Mouse (Mus musculus) liver, adult 2 months (tissue): ENCODE results near the gene Pcnx3. TPM values are rescaled to one million over a fixed set of nuclear protein-coding genes. Genes with fewer than 3 reads are reported as not detected.

Experiments
- DNase-seq: peaks from one replicate; pipeline ENCODE4 v3.0.0-alpha.2; 2011; ENCODE audit warnings: low read depth, low spot score; ENCODE audit errors: extremely low read depth
- H3K27ac ChIP-seq: fragments of 200-500 bp; replicated peaks from 2 replicates; pipeline ENCODE4 v1.5.1; 2012; ENCODE audit warnings: low read depth, mild to moderate bottlenecking, control low read depth, inconsistent platforms, low read length; ENCODE audit not compliant: insufficient read depth
- H3K27me3 ChIP-seq: fragments of 200-500 bp; 2 replicates; pipeline ENCODE4 v1.6.1; 2012; ENCODE audit warnings: mild to moderate bottlenecking, moderate library complexity, low read length, inconsistent platforms; ENCODE audit not compliant: control insufficient read depth, insufficient read depth
- H3K36me3 ChIP-seq: fragments of 200-500 bp; 2 replicates; pipeline ENCODE4 v1.6.1; 2012; ENCODE audit warnings: low read length, inconsistent platforms; ENCODE audit not compliant: control insufficient read depth, insufficient read depth
- H3K4me1 ChIP-seq: fragments of 200-500 bp; 2 replicates; pipeline ENCODE4 v1.6.1; 2011; ENCODE audit warnings: low read length; ENCODE audit not compliant: control insufficient read depth, insufficient read depth
- H3K4me3 ChIP-seq: fragments of 200-500 bp; 2 replicates; pipeline ENCODE4 v1.5.1; 2011; ENCODE audit warnings: low read depth, mild to moderate bottlenecking, control low read depth, low read length, moderate library complexity; ENCODE audit not compliant: insufficient read depth
- H3K79me2 ChIP-seq: fragments of 200-500 bp; 2 replicates; pipeline ENCODE4 v1.6.1; 2012; ENCODE audit warnings: inconsistent platforms, mild to moderate bottlenecking, low read length, moderate library complexity; ENCODE audit not compliant: control insufficient read depth, insufficient read depth
- H3K9ac ChIP-seq: fragments of 200-500 bp; 2 replicates; pipeline ENCODE4 v1.6.1; 2012; ENCODE audit warnings: low read depth, mild to moderate bottlenecking, control low read depth, inconsistent platforms, low read length
- CTCF ChIP-seq: fragments of 200-500 bp; IDR thresholded peaks from 2 replicates; pipeline ENCODE4 v1.5.1; 2011; ENCODE audit warnings: low read depth, low read length, control low read depth
- POLR2A ChIP-seq: fragments of 200-500 bp; IDR thresholded peaks from 2 replicates; pipeline ENCODE4 v1.6.1; 2011; ENCODE audit warnings: low read length, control low read depth; ENCODE audit not compliant: insufficient read depth; ENCODE audit errors: extremely low read depth
- WGBS: fragments of 180-500 bp; shearing (Covaris S2); methylation state at CpG from one replicate; pipeline ENCODE4 v1.1.7; 2018; 5-methylcytosine and 5-hydroxymethylcytosine counted together
- polyA plus RNA-seq: library from polyadenylated mRNA; depleted of rRNA; stranded (reverse); fragments of >200 nt; gene quantifications from 2 replicates; pipeline ENCODE4 v1.2.3, GENCODE M21; 2012
- total RNA-seq: library from RNA; depleted of rRNA; stranded (reverse); fragments of >200 nt; gene quantifications from 2 replicates; pipeline ENCODE4 v1.2.3, GENCODE M21; 2014

Pcnx3 gene
- total and polyA plus RNA-seq, 2 experiments = 7.6 to 63.8 TPM

DNA sequence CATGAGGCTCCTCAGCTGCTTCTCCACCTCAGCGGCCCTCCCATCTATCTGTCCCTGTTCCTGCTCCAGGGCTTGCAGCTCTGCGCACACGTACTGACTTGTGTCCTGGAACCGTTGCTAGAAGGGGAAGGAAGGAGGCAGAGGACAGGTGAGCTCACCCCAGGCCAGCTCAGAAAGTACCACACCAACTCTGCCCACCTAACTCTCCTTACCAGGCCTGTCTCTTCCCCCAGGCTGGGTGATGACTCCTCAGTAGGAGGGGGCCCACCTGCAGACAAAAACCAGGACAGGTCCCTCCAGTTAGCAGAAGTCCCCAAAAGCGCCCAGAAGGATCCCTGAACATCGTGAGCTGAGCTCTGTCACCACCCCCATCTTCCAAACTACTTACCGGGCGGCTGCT lies 21.9 kb upstream of the Pcnx3 start:
- Histone ChIP-seq H3K36me3 (no peaks in the 10 kb centered on the region), H3K27ac (no peak overlapping the region), H3K4me3 (no peak overlapping the region), H3K9ac (no peak overlapping the region), H3K4me1 (0 out of 2 replicates have a peak, but pooled peaks cover 3% of the 10 kb centered on the region), H3K79me2 (no peaks in the 10 kb centered on the region), H3K27me3 (no peaks in the 10 kb centered on the region)
- DNase-seq = no peak
- 90% methylated on average over 8 of the region's 8 CpGs for WGBS
- TF ChIP-seq CTCF (no peak), POLR2A (no peak)

DNA sequence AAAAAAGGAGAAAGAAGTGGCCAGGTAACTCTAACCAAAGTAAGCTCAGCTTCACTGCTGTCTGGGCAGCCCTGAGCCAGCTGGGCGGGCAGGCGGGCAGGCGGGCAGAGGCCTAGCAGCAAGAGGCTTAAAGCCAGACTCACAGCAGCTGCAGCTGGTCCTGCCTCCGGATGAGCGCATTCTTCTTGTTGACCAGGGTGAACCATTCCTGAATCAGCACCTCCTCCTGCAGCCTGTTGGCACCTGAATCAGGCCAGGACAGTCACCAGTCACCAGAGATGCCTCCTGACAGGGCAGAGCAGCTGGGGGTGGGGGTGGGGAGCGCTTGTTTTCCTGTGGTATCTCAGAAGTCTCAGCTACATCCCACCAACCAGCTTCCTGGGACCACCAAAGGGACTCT lies 21.4 kb upstream of the Pcnx3 start:
- Histone ChIP-seq H3K9ac (no peak overlapping the region), H3K27me3 (no peaks in the 10 kb centered on the region), H3K36me3 (no peaks in the 10 kb centered on the region), H3K79me2 (no peaks in the 10 kb centered on the region), H3K27ac (no peak overlapping the region), H3K4me3 (no peak overlapping the region), H3K4me1 (peaks cover 5% of the 10 kb centered on the region; the same call in 1 of the 2 replicates)
- WGBS = 95% methylated on average over 6 of the region's 6 CpGs
- DNase-seq = no peak
- no peak for TF ChIP-seq POLR2A
- TF ChIP-seq CTCF = no peak

DNA sequence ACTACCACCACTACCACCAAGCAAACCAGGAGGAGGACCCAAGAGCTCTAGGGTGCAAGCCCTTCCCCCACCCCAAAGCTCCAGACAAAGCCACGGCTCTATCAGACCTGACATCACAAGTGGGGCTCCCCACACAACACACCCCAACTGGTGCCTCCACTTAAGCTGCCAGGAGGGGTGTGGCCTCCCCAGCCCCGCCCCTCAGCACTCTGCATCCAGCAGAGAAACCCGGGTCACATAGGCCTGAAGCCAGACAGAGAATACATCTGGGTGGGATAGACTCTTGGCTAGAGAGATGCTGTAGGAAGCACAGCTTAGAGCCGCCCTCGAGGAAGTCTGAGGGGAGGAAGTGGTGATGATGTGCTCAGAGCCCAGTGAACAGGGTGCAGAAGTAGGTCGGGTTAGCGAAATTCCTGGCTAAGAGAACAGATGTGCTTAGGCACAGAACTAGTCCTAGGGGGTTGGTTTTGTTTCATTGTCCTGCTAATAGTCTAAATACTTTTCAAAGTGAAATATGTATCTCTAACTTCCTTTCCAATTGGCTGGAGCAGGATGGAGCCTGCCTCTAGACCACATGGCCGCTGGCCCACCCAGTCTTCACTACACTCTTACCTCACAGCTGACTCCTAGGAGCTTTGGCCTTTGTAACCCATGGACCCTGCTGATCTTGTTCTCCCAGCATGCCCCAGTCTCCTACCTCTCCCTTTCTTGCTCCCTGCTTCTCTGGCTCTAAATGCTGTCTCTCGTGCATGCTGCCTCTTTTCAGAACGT lies 16.3 kb upstream of the Pcnx3 start:
- no peak for DNase-seq
- H3K27me3 ChIP-seq = no peaks in the 10 kb centered on the region
- TF ChIP-seq POLR2A = no peak
- H3K9ac ChIP-seq = no peak overlapping the region
- H3K4me1 ChIP-seq = peaks cover 2% of the 10 kb centered on the region; the same call in 1 of the 2 replicates
- H3K4me3 ChIP-seq = no peak overlapping the region
- no peak overlapping the region for H3K27ac ChIP-seq
- H3K79me2 ChIP-seq = no peaks in the 10 kb centered on the region
- 55% methylated on average over 10 of the region's 10 CpGs for WGBS
- peaks cover 16% of the 10 kb centered on the region for H3K36me3 ChIP-seq

- TF ChIP-seq POLR2A = no peak
- TF ChIP-seq CTCF = no peak
- Histone ChIP-seq H3K9ac (no peak within 1 kb of the TSS), H3K79me2 (no peaks in the 10 kb centered on the region), H3K36me3 (peaks cover 23% of the 10 kb centered on the region), H3K27ac (no peak within 1 kb of the TSS), H3K4me1 (peaks cover 2% of the 10 kb centered on the region; the same call in 1 of the 2 replicates), H3K4me3 (no peak within 1 kb of the TSS), H3K27me3 (no peaks in the 10 kb centered on the region)
- no peak for DNase-seq
- 77% methylated on average over 17 of the region's 17 CpGs for WGBS
Measured at GRCm38 (mm10) chr19:5704163-5704800, 15.6 kb upstream of the Pcnx3 start, which contains the start of gene Kcnk7. Gene Kcnk7 (plus strand): TSS chr19:5704367.

DNA sequence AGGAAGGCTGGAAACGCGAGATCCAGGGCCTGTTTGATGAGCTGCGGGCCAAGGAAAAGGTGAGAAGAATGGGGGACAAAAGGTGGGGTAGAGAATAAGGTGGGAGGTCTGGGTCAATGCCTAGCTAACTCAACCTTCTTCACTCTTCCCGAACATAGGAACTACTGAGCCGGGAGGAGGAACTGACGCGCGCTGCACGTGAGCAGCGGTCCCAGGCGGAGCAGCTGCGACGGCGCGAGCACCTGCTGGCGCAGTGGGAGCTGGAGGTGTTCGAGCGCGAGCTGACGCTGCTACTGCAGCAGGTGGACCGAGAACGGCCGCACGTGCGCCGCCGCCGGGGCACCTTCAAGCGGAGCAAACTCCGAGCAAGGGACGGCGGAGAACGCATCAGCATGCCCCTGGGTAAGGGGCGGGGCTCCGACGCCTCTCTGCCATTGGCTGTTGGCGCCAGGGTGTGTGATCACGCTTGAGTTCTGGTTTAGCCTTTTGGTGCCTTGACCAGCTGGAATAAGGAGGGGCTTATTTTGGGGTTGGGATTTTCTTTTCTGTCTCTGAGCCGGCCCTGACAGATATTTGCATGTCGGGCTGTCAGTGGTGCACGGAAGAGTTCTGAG lies 7.2 kb upstream of the Pcnx3 start:
- no peak for DNase-seq
- 90% methylated on average over 41 of the region's 41 CpGs for WGBS
- H3K27ac ChIP-seq = no peak overlapping the region
- peaks cover 46% of the 10 kb centered on the region for H3K36me3 ChIP-seq
- H3K79me2 ChIP-seq = peaks cover 10% of the 10 kb centered on the region
- H3K4me1 ChIP-seq = peaks cover 10% of the 10 kb centered on the region
- no peaks in the 10 kb centered on the region for H3K27me3 ChIP-seq
- no peak overlapping the region for H3K4me3 ChIP-seq
- TF ChIP-seq POLR2A = no peak
- no peak for TF ChIP-seq CTCF
- no peak overlapping the region for H3K9ac ChIP-seq

- TF ChIP-seq POLR2A = no peak
- no peak for TF ChIP-seq CTCF
- peaks cover 23% of the 10 kb centered on the region for H3K79me2 ChIP-seq
- no peak for DNase-seq
- no peak overlapping the region for H3K4me3 ChIP-seq
- peaks cover 17% of the 10 kb centered on the region for H3K4me1 ChIP-seq
- peaks cover 32% of the 10 kb centered on the region for H3K36me3 ChIP-seq
- no peak overlapping the region for H3K9ac ChIP-seq
- no peaks in the 10 kb centered on the region for H3K27me3 ChIP-seq
- no peak overlapping the region for H3K27ac ChIP-seq
- 86% methylated on average over 6 of the region's 6 CpGs for WGBS
Measured at GRCm38 (mm10) chr19:5693801-5694200, 5.1 kb upstream of the Pcnx3 start.
